Mouse (Mus musculus): ENCODE results near the gene Gpank1. TPM values are rescaled to one million over a fixed set of nuclear protein-coding genes. Genes with fewer than 3 reads are reported as not detected.

The Gpank1 gene
- total and polyA plus RNA-seq, 2 experiments from 2014 or later: 9.6 to 24.1 TPM

DNA sequence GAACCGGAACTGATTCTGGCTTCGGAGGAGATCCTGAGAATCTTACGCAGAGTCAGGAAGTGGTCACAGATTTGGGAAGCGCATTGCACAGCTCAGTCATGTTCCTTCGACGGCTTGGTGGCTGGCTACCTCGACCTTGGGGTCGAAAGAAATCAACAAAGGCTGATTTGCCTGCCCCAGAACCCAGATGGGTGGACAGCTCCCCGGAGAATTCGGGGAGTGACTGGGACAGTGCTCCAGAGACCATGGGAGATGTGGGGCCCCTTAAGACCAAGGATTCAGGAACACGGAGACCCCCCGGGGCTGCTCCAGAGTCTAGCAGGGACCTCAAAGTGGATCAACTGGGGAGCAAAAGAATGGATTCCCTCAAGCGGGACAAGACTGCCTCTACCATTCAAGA lies 5.8 kb downstream of the Gpank1 start:
- Histone ChIP-seq H3K9me3 (replicated peaks; ENCODE audit: control insufficient read depth, low read length) (no peaks in the 10 kb centered on the region), H3K36me3 (replicated peaks; ENCODE audit: control insufficient read depth, insufficient read depth, low read length) (peaks cover 21% of the 10 kb centered on the region), H3K9ac (replicated peaks; ENCODE audit: low read depth, low read length) (peak overlapping the region; percentile 76), H3K27ac (ENCODE audit: low read depth) (peak overlapping the region; percentile 89), H3K4me3 (ENCODE audit: low read depth, low read length) (peak overlapping the region; percentile 64), H3K4me1 (ENCODE audit: control insufficient read depth, insufficient read depth) (peaks cover 20% of the 10 kb centered on the region), H3K27me3 (ENCODE audit: control insufficient read depth, insufficient read depth, low read length) (no peaks in the 10 kb centered on the region), H3K4me2 (ENCODE audit: low read depth, low read length) (peak overlapping the region; percentile 68)
- TF ChIP-seq CTCF (IDR thresholded peaks at IDR 0.05; ENCODE audit: low read depth) (no peak), EP300 (IDR thresholded peaks at IDR 0.05; ENCODE audit: low read depth) (no peak)
- no peak for DNase-seq (ENCODE audit: low spot score)
- 58% methylated on average over 13 of the region's 13 CpGs for WGBS
- no peak for ATAC-seq (ENCODE audit: insufficient read depth, low read depth)

DNA sequence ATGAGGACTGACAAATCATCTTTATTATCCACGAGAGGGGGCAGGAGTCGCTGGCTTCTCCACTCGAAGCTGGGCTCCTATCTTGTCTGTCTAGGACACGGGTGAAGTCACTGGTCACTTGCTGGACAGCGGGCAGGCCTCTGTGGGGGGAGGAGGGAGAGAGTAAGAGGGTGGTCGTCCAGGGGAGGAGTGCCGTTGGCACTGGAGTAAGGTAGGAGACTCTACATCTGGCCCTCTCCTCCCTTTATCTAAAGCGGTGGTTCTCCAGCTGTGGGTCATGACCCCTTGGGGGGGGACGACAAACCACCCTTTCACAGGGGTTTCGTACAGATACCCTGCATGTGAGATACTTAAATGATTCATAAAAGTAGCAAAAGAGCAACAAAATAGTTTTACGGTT lies 7.7 kb downstream of the Gpank1 start:
- H3K9me3 ChIP-seq (replicated peaks; ENCODE audit: control insufficient read depth, low read length): no peaks in the 10 kb centered on the region
- TF ChIP-seq EP300 (IDR thresholded peaks at IDR 0.05; ENCODE audit: low read depth): no peak
- TF ChIP-seq CTCF (IDR thresholded peaks at IDR 0.05; ENCODE audit: low read depth): no peak

DNA sequence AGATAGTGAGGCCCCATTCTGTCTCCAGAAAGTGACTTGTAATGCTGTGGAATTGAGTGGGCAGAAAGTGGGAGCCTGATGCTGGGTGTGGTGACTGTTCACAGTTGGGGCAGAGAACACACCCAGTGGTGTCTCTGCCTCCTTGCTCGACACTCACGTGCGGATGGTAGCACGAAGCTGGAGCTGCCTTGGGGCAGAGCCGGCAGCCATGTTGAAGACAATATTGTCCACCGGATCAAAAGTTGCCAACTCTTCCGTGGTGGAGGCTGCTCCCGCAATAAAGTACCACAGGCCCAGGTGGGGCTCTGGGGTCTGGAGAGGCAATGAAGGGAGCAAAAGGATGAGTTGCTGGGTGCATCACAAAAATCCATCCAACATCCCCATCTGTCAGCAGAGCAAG lies 9.8 kb downstream of the Gpank1 start:
- Histone ChIP-seq H3K4me2 (ENCODE audit: low read depth, low read length) (no peak overlapping the region), H3K27ac (ENCODE audit: low read depth) (no peak overlapping the region), H3K9ac (replicated peaks; ENCODE audit: low read depth, low read length) (no peak overlapping the region), H3K36me3 (replicated peaks; ENCODE audit: control insufficient read depth, insufficient read depth, low read length) (0 out of 2 replicates have a peak, but pooled peaks cover 13% of the 10 kb centered on the region), H3K9me3 (replicated peaks; ENCODE audit: control insufficient read depth, low read length) (no peaks in the 10 kb centered on the region), H3K4me1 (ENCODE audit: control insufficient read depth, insufficient read depth) (peaks cover 10% of the 10 kb centered on the region), H3K27me3 (ENCODE audit: control insufficient read depth, insufficient read depth, low read length) (no peaks in the 10 kb centered on the region), H3K4me3 (ENCODE audit: low read depth, low read length) (no peak overlapping the region)
- ATAC-seq (ENCODE audit: insufficient read depth, low read depth): no peak
- no peak for TF ChIP-seq CTCF (IDR thresholded peaks at IDR 0.05; ENCODE audit: low read depth)
- no peak for TF ChIP-seq EP300 (IDR thresholded peaks at IDR 0.05; ENCODE audit: low read depth)
- 88% methylated on average over 8 of the region's 8 CpGs for WGBS
- DNase-seq (ENCODE audit: low spot score): no peak

More for the DNA sequence above, 7.7 kb downstream of the Gpank1 start:
- 53% methylated on average over 11 of the region's 11 CpGs for WGBS
- peaks cover 17% of the 10 kb centered on the region for H3K36me3 ChIP-seq (replicated peaks; ENCODE audit: control insufficient read depth, insufficient read depth, low read length)
- no peak for ATAC-seq (ENCODE audit: insufficient read depth, low read depth)
- no peak overlapping the region for H3K4me2 ChIP-seq (ENCODE audit: low read depth, low read length)
- no peak overlapping the region for H3K27ac ChIP-seq (ENCODE audit: low read depth)
- H3K4me3 ChIP-seq (ENCODE audit: low read depth, low read length): no peak overlapping the region
- H3K9ac ChIP-seq (replicated peaks; ENCODE audit: low read depth, low read length): no peak overlapping the region
- DNase-seq (ENCODE audit: low spot score): no peak
- no peaks in the 10 kb centered on the region for H3K27me3 ChIP-seq (ENCODE audit: control insufficient read depth, insufficient read depth, low read length)
- H3K4me1 ChIP-seq (ENCODE audit: control insufficient read depth, insufficient read depth): peaks cover 16% of the 10 kb centered on the region

DNA sequence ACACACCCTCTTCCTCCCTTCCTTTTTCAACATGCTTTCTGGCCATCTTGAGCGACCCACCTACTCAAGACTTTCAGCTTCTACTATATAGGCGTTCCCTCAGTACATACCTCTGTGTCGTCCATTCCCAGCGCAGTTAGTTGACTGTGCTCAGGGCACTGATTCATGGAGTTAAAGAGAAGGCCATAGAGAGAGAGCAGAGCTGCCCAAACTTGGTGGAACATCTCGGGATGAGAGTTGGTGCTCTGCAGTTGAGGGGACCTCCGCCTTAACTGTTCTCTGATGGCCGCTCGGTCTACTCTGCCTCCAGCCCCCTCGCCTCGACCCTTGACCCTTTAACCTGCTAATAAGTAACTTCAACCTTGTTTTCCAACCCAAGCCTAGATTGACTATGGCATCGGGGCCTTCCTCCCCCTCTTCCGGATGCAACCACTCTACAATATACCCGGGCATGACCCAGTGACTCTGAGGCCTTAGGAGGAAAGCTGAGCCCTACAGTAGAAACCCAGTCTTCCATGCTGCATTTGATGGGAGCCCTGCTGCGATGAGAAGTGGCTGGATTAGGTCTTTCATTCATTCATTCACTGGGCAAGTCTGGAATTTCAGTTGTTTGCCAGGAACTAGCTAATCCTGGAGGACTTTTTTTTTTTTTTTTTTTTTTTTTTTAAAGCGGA lies 10.4 kb downstream of the Gpank1 start, which contains the start of gene Apom:
Gene Apom (minus strand): TSS at position 551 of the 674 bp plus-strand sequence.
- WGBS: 78% methylated on average over 15 of the region's 15 CpGs
- Histone ChIP-seq H3K4me1 (ENCODE audit: control insufficient read depth, insufficient read depth) (peaks cover 10% of the 10 kb centered on the region), H3K36me3 (replicated peaks; ENCODE audit: control insufficient read depth, insufficient read depth, low read length) (0 out of 2 replicates have a peak, but pooled peaks cover 13% of the 10 kb centered on the region), H3K4me3 (ENCODE audit: low read depth, low read length) (no peak within 1 kb of the TSS), H3K27me3 (ENCODE audit: control insufficient read depth, insufficient read depth, low read length) (no peaks in the 10 kb centered on the region), H3K9ac (replicated peaks; ENCODE audit: low read depth, low read length) (no peak within 1 kb of the TSS), H3K9me3 (replicated peaks; ENCODE audit: control insufficient read depth, low read length) (no peaks in the 10 kb centered on the region), H3K4me2 (ENCODE audit: low read depth, low read length) (no peak within 1 kb of the TSS), H3K27ac (ENCODE audit: low read depth) (no peak within 1 kb of the TSS)
- no peak for TF ChIP-seq EP300 (IDR thresholded peaks at IDR 0.05; ENCODE audit: low read depth)
- DNase-seq (ENCODE audit: low spot score) (no peak), ATAC-seq (ENCODE audit: insufficient read depth, low read depth) (no peak)

DNA sequence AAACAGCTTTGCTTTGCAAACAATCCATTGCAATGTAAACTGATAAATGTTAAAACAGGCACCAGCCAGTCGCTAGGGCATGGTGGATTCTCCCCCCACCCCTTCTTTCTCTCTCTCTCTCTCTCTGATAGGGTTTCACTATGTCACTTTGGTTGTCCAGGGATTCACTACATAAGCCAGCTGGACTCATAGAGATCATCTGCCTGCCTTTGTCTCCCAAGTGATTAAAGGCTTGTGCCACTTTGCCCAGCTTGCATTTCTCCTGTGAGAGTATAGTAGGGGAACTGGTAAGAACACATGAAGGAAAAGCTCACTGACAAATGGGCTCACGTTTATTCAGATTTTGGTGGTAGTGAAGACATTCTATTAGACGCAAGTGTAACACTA lies 10.9 kb downstream of the Gpank1 start:
- no peak overlapping the region for H3K9ac ChIP-seq (replicated peaks; ENCODE audit: low read depth, low read length)
- no peak for DNase-seq (ENCODE audit: low spot score)
- H3K4me1 ChIP-seq (ENCODE audit: control insufficient read depth, insufficient read depth): peaks cover 6% of the 10 kb centered on the region
- WGBS: 70% methylated on average over 3 of the region's 3 CpGs
- no peaks in the 10 kb centered on the region for H3K27me3 ChIP-seq (ENCODE audit: control insufficient read depth, insufficient read depth, low read length)
- TF ChIP-seq EP300 (IDR thresholded peaks at IDR 0.05; ENCODE audit: low read depth) (no peak), CTCF (IDR thresholded peaks at IDR 0.05; ENCODE audit: low read depth) (no peak)
- no peak overlapping the region for H3K4me3 ChIP-seq (ENCODE audit: low read depth, low read length)
- H3K4me2 ChIP-seq (ENCODE audit: low read depth, low read length): no peak overlapping the region
- 0 out of 2 replicates have a peak, but pooled peaks cover 13% of the 10 kb centered on the region for H3K36me3 ChIP-seq (replicated peaks; ENCODE audit: control insufficient read depth, insufficient read depth, low read length)
- no peak for ATAC-seq (ENCODE audit: insufficient read depth, low read depth)
- no peaks in the 10 kb centered on the region for H3K9me3 ChIP-seq (replicated peaks; ENCODE audit: control insufficient read depth, low read length)
- no peak overlapping the region for H3K27ac ChIP-seq (ENCODE audit: low read depth)

DNA sequence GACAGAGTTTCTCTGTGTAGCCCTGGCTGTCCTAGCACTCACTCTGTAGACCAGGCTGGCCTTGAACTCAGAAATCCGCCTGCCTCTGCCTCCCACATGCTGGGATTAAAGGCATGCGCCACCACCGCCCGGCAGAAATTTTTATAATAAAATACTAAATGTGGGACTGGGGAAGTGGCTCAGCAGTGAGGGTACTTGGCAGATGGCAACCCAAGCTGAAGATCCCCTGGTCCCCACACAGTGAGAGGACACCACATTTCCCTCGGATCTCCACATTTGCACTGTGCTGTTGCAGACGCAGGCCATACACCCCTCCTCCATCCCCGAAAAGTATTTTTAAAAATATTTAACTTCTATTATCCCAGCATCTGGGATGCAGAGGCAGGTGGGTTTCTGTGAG lies 12.3 kb downstream of the Gpank1 start:
- Histone ChIP-seq H3K4me1 (ENCODE audit: control insufficient read depth, insufficient read depth) (no peaks in the 10 kb centered on the region; the same call in 1 of the 2 replicates), H3K4me3 (ENCODE audit: low read depth, low read length) (no peak overlapping the region), H3K36me3 (replicated peaks; ENCODE audit: control insufficient read depth, insufficient read depth, low read length) (peaks cover 12% of the 10 kb centered on the region; the same call in 1 of the 2 replicates), H3K27ac (ENCODE audit: low read depth) (no peak overlapping the region), H3K4me2 (ENCODE audit: low read depth, low read length) (no peak overlapping the region), H3K27me3 (ENCODE audit: control insufficient read depth, insufficient read depth, low read length) (no peaks in the 10 kb centered on the region), H3K9ac (replicated peaks; ENCODE audit: low read depth, low read length) (no peak overlapping the region), H3K9me3 (replicated peaks; ENCODE audit: control insufficient read depth, low read length) (no peaks in the 10 kb centered on the region)
- no peak for DNase-seq (ENCODE audit: low spot score)
- no peak for ATAC-seq (ENCODE audit: insufficient read depth, low read depth)
- TF ChIP-seq CTCF (IDR thresholded peaks at IDR 0.05; ENCODE audit: low read depth) (no peak), EP300 (IDR thresholded peaks at IDR 0.05; ENCODE audit: low read depth) (no peak)
- 91% methylated on average over 7 of the region's 7 CpGs for WGBS

Data from heart, postnatal 0 days (tissue).